Mouse (Mus musculus): Measurements from ENCODE around the gene Ccdc157. TPM values are rescaled to one million over a fixed set of nuclear protein-coding genes. Genes with fewer than 3 reads are reported as not detected.
"Not testable (repeated sequence)": the region's sequence is repeated elsewhere in the genome, so short reads cannot be mapped to it uniquely, and the experiment has no call there.

The Ccdc157 gene
- total RNA-seq, 2 experiments from 2014 or later = 0.44 to 0.67 TPM

DNA sequence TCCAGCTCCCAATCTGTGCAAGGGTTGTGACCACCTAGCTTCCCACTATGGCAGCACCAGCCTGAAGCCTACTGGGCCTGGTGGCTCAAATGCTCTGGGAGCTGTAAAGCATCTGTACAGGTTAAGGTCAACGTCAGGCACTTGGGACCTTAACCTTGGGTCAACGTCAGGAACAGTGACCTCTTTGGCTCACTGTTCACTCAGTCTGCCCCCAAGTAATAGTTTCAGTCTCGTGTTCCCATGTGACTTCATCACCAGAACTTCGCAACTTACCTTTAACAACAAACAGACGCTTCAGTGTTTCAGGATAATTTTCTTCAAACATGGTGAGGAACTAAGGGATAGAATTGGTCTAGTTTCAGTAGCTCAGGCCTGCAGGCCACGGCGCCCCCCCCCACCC is 51.4 kb downstream of the Ccdc157 start:
- no peak for ATAC-seq (replicated peaks; ENCODE audit: poor library complexity)

DNA sequence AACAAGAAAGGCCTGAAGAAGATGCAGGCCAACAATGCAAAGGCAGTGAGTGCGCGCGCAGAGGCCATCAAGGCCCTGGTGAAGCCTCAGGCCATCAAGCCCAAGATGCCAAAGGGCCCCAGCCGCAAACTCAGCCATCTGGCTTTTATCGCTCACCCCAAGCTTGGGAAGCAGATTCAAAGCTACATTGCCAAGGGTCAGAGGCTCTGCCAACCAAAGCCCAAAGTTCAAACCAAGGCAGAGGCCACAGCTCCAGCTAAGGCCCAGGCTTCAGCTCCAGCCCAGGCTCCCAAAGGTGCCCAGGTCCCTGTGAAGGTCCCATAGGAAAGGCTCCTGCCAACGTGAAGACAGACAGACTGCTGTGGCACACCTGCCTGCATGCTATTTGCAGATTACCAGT is 52.2 kb downstream of the Ccdc157 start:
- ATAC-seq (replicated peaks; ENCODE audit: poor library complexity) = not testable (repeated sequence)

DNA sequence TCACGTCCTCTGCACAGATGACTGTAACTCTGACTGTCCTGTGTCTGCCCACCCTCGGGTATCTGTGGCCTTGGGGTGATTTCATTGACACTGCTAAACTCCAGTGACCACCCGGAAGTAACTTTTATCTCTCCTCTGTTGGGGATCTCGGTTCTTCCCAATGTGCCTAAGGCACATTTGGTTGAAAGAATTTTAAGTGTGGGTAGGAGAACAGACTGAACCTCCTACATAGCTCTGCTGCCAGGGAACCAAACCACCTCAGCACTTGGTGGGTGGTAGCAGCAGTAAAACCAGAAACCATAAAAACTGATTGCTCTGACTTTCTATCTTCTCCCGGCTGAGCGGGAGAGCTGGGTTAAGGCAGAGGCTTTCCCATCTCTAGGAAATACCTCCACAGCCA is 54.6 kb downstream of the Ccdc157 start:
- no peak for ATAC-seq (replicated peaks; ENCODE audit: poor library complexity)

DNA sequence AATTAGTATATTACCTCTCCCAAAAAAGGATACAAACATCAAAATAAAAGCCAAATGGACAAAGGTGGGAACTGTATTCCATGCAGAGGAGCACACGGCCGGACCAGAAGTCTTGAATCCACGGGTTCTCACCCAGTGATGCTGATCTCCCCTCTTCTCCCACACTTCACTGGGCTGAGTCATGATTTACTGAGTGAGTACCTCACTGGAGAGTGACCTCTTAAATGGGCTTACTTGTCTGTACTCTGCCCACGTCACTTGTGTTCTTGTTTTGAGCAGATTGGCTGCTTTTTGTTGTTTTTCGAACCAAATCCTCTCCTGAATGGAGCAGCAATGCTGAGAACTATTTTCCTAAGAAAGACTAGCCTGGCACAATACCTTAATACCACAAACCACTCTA is 55.1 kb downstream of the Ccdc157 start:
- no peak for ATAC-seq (replicated peaks; ENCODE audit: poor library complexity)

DNA sequence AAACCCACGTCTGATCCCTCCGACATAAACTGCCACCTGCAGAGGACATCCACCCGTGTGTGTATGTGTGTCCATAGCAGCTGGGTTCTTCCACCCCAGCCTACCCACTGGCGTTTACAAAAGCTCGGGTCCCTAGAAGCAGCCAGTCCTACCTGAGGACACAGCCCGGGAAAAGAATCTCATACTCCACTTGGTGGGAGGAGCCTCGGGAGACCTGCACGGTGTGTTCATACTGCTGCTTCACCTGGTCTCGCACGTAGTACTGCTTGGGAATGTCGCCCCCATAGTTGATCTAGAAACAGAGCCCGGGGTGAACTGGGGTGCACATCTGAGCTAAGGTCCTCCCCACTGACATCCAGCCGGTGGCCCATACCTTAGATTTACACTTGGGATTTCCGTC is 56.6 kb downstream of the Ccdc157 start:
- no peak for ATAC-seq (replicated peaks; ENCODE audit: poor library complexity)

DNA sequence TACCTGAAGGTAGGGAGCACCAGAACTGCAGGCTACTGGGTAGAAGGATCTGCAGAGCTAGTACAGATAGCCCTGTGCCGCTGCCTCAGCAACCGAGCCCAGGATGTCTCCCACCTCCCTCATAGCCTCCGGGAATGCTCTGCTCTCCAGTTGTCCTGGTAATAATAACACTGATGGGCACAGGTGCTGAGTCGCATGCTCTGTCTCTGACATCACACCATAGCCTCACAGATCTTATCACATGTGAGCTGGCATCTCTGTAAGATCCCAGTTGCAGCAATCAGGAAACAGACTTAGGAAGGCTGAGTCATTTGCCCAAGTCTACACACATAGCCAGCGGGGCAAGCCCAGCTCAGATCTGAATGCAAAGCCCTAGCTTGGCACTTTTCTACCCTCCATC is 58.2 kb downstream of the Ccdc157 start:
- ATAC-seq (replicated peaks; ENCODE audit: poor library complexity) = peak; percentile 27

DNA sequence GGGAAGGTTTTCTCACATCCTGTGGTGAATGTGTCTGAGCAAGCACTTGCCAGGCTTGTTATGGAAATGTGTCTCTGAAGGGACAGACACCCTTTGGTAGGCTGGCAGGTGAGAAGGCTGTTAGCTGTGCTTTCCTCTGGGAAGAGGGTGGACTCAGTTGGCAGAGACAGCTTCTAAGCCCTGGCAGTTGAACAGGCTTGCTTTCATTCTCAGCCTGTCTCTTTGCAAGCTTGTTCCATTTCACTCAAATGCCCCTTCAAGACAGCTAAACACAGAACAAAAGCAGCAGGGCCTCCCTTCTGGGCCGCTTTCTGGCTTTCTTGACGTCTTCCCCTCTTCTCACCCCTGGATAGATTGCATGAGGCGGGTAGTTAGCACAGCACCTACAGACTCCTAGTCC is 60.6 kb downstream of the Ccdc157 start:
- no peak for ATAC-seq (replicated peaks; ENCODE audit: poor library complexity)

DNA sequence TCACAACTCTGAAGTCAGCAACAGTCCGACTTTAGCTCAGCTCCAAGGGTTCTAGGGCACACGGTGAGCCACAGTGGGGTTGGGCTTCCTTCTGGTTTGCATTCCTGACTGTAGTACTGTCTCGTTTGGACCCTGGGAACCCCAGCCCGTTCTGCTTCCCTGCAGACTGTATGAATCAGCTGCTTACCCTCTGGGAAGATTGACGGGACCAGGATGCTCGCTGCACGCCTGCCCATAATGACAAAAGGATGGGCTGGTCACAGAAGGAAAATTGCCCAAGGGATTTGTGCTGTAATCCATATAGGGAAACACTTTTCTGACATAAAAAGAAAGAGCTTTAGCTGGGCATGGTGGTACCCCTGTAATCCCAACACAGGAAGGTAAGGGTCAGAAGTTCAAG is 61.3 kb downstream of the Ccdc157 start:
- ATAC-seq (replicated peaks; ENCODE audit: poor library complexity) = no peak

DNA sequence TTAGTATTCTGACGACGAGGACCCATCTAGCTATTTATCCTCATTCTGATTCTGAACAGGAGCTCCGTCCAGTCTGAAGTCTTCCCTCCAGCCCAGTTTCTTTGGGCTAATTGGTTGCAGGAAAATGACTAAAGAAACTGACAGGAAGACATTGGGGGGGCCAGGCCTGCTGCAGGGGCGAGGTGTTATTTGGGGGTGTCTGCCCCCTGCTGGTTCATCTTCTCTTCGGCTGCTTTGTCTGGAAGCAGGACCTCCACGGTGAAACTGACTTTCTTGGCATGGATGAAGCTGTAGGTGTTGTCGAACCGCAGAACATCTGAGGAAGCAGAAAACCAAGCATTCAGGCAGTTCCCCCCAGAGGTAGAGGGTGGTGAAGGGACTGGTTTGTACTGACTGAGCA is 62.0 kb downstream of the Ccdc157 start:
- ATAC-seq (replicated peaks; ENCODE audit: poor library complexity) = no peak

DNA sequence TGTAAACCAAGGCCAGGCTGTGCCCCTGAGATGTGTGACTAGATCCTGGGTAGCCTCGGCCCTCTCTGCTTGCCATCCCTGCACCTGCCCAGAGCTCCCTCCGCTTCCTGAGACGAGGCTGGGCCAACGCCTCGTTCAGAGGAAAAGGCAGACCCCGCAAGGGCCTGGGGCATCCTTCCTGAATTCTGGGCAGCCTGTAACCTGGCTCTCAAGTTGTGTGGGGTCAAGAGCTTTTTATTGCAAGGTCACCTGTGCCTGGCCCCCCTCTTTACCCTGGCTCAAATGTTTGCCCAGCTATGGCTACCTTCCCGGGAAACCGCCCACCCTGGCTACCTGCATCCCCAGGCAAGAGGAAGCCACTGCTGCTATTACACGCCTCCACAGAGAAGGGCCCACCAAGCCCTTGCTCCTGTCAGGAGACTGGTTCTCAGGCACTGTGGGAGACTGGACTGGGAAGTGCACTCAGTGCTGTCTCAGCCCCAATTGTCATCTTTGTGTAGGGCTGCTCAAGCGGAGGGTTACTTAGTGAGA is 62.9 kb downstream of the Ccdc157 start:
- no peak for ATAC-seq (replicated peaks; ENCODE audit: poor library complexity)

DNA sequence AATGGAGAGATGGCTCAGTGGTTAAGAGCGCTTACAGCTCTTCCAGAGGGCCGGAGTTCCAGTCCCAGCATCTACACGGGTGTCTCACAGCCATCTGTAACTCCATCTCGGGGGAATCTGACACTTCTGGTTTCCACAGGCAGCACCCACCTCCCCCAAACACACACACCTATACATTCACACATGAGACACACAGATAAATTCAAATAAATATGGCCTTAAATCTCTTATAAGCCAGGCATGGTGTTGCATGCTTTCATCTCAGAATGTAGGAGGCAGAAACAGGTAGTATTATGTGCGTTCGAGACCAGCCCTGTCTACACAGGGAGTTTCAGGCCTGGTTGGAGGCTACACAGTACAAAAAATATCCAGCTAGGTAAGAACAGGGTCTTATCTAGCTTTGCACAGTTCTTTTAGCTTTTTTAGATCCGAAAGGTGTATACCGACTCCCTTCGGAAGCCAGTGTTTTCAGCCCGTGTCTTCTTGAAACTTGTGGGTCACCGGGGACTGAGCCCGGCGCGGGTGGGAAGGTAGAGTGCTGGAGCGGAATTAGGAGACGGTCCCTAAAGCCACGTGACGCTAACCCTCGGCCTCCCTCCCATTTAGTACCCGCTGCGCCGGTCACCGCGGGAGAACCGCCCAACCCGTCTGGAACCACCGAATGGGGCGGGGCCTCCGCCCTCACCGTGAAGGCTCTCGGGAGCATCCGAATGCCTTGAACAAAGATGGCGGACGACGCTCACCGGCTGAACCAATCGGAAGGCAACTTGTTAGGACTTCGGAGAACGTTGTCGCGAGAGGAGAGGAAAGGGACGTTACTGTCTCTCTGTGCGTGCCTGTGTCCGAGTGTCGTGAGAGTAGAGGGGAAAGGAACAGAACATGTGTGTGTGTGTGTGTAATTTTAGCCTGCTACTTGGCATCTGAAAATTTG is 63.8 kb downstream of the Ccdc157 start:
- ATAC-seq (replicated peaks; ENCODE audit: poor library complexity) = peak; percentile 85

DNA sequence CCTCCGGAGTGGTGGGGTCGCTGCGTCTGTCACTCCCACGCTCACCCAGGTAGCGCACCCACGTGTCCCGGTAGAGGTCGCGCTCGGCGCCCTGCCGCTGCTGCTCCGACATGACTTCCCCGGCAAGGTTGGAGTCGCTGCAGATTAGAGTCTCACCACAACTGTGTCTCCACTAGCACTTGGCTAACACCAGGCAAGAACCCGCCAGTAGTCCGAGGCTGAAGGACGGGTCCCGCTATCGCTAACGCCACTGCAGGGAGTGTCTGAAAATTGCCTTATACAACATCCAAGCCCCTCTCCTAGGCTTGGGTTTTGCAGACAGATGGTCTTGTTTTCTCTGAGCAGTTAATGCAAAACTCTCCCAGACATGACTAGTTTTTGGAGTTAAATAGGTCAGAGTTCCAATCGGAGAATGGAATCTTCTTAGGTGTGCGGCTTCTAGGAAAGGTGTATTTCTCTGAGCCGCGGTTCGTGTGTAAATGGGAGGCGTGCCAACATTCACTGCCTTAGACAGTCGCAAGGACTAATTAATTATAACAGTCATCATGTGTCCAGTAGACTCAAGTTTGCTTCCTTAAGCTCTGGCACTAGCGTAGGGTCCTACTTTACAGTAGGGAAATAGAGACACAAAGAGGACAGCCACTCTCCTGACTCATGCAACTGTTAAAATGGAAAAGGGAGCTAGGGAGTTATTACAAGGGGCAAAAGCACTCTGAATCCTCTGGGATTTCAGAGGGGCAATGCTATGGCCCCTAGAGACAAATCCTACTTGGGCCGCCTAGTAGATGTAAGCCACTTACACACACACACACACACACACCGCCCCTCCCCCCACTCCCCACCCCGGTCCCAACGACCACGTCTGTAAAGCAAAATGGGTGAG is 64.7 kb downstream of the Ccdc157 start, which contains the start of gene Mtfp1:
Gene Mtfp1, minus strand, starts transcription at position 275 of the 883 bp plus-strand sequence.
- ATAC-seq (replicated peaks; ENCODE audit: poor library complexity) = peak; percentile 21

DNA sequence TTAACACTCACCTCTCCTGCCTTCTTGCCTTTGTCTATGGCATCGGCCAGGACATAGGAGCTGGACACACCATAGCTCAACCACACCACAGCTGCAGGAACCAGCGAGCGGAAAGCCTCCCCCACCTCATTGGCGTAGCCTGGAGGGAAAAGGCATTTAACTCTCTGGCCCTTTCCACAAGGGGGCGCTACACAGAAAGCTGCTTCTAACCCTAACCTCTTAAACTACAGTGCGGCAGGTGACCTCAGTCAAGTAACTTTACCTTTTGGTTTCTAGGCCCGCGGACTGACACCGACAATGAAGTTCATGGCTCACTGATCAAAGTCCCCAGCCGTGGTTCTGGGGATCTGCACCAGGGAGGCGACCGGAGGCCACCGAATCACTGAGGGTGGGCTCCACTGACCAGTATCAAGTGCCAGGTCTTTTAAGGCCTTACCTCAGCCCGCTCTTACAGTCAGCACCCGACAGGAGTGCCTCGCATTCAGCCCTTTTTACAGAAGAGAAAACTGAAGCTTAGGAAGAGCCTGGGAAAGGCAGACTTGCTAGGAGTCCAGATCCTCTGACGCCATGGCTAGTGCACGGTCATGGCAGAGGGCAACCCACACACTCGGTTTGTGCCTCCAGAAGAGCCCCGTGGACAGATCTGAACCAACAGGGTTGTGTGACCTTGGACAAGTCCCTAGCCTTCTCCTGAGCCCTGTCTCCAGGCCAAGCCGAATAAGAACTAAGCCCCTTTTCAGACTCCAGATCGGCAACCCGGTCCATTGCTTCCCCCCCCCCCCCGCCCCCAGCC is 65.5 kb downstream of the Ccdc157 start:
- ATAC-seq (replicated peaks; ENCODE audit: poor library complexity) = peak; percentile 54

DNA sequence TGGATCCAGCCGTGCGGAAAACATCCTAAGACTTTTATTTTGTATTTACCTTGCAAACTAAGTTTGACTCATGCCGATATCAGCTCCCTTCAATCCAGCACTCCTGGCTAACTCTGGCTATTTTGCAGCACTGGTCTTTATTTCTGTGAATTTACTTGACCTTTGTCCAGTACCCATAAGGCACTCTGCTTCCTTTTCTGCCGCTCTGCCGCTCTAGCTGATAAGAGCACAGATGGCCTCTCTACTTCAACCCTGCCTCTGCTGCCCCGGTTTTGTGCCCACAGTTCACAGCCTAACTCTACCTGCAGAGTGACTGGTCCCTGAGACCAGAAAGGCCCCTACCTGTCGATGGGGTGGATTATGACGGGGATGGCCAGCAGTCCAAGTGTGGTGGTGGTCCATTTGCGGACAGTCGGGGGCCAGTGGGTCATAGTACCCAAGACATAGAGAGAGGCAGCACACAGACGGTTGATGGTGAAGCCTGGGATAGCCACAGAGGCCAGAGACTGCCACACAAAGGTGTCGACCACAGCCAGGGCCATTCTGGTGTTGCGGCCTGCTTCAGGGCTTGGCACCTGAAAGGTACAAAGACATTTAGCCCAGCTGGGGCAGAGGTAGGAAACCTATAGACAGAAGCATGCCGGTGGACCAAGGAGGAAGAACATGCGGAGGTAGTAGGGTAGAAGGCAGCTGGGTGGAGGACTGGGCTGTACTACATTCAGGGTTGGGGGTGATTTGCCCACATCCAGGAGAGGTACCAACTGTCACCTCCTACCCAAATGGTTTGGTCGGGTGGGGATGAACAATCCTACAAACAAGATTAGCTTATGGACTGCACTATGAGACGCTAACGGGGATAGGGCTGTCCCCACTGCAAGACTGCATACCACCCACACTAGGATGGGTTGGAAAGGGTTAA is 66.4 kb downstream of the Ccdc157 start:
- ATAC-seq (replicated peaks; ENCODE audit: poor library complexity) = no peak

Other genes starting within 250 kb of the Ccdc157 start
- 0.94 and 2.5 TPM in 2 replicates for gene Slc35e4, start 245.6 kb downstream of the Ccdc157 start, total RNA-seq (2015)
- gene Slc35e4, start 245.6 kb downstream of the Ccdc157 start, total RNA-seq (2017) = 1.5 and 3.0 TPM in 2 replicates
- 87.8 and 102 TPM in 2 replicates for gene Tcn2, start 228.1 kb downstream of the Ccdc157 start, total RNA-seq (2015)
- 40.8 and 50.5 TPM in 2 replicates for gene Tcn2, start 228.1 kb downstream of the Ccdc157 start, total RNA-seq (2017)
- 67.7 and 87.4 TPM in 2 replicates for gene Pes1, start 196.3 kb downstream of the Ccdc157 start, total RNA-seq (2015)
- 168 and 183 TPM in 2 replicates for gene Pes1, start 196.3 kb downstream of the Ccdc157 start, total RNA-seq (2017)
- not detected in 2 replicates for gene 4930556J24Rik, start 183.5 kb downstream of the Ccdc157 start, total RNA-seq (2015)
- gene 4930556J24Rik, start 183.5 kb downstream of the Ccdc157 start, total RNA-seq (2017) = not detected in 2 replicates
- 0.37 TPM in 1 of 2 replicates, not detected in the other for gene Gal3st1, start 176.7 kb downstream of the Ccdc157 start, total RNA-seq (2015)
- 0.30 and 0.75 TPM in 2 replicates for gene Gal3st1, start 176.7 kb downstream of the Ccdc157 start, total RNA-seq (2017)
- not detected in 2 replicates for gene Sec14l4, start 128.8 kb downstream of the Ccdc157 start, total RNA-seq (2015)
- gene Sec14l4, start 128.8 kb downstream of the Ccdc157 start, total RNA-seq (2017) = not detected in 2 replicates
- not detected in 2 replicates for gene Sec14l3, start 95.5 kb downstream of the Ccdc157 start, total RNA-seq (2015)
- not detected in 2 replicates for gene Sec14l3, start 95.5 kb downstream of the Ccdc157 start, total RNA-seq (2017)
- gene Mtfp1, start 64.8 kb downstream of the Ccdc157 start, total RNA-seq (2015) = 9.7 and 12.0 TPM in 2 replicates
- 9.2 and 12.0 TPM in 2 replicates for gene Mtfp1, start 64.8 kb downstream of the Ccdc157 start, total RNA-seq (2017)
- 0.71 and 0.72 TPM in 2 replicates for gene Sec14l2, start 36.9 kb downstream of the Ccdc157 start, total RNA-seq (2015)
- 0.87 and 1.7 TPM in 2 replicates for gene Sec14l2, start 36.9 kb downstream of the Ccdc157 start, total RNA-seq (2017)
- gene Rnf215, start 25.1 kb downstream of the Ccdc157 start, total RNA-seq (2015) = 2.5 and 4.7 TPM in 2 replicates
- gene Rnf215, start 25.1 kb downstream of the Ccdc157 start, total RNA-seq (2017) = 5.9 and 8.8 TPM in 2 replicates
- gene Sf3a1, start 57 bp upstream of the Ccdc157 start, total RNA-seq (2015) = 64.8 and 65.7 TPM in 2 replicates
- gene Sf3a1, start 57 bp upstream of the Ccdc157 start, total RNA-seq (2017) = 35.3 and 40.0 TPM in 2 replicates
- 1.9 and 2.7 TPM in 2 replicates for gene Tbc1d10a, start 26.5 kb upstream of the Ccdc157 start, total RNA-seq (2015)
- 4.3 and 8.0 TPM in 2 replicates for gene Tbc1d10a, start 26.5 kb upstream of the Ccdc157 start, total RNA-seq (2017)
- gene Castor1, start 57.9 kb upstream of the Ccdc157 start, total RNA-seq (2015) = 0.59 and 0.61 TPM in 2 replicates
- gene Castor1, start 57.9 kb upstream of the Ccdc157 start, total RNA-seq (2017) = 0.42 and 0.47 TPM in 2 replicates
- gene Osm, start 76.1 kb upstream of the Ccdc157 start, total RNA-seq (2015) = 11.4 and 20.2 TPM in 2 replicates
- gene Osm, start 76.1 kb upstream of the Ccdc157 start, total RNA-seq (2017) = 8.4 and 26.8 TPM in 2 replicates
- gene Lif, start 97.3 kb upstream of the Ccdc157 start, total RNA-seq (2015) = 0.12 and 1.4 TPM in 2 replicates
- gene Lif, start 97.3 kb upstream of the Ccdc157 start, total RNA-seq (2017) = 0.20 and 0.37 TPM in 2 replicates

All from megakaryocyte progenitor cell, adult 5-6 weeks (primary cell).